Mouse (Mus musculus): ENCODE results near the gene Frmd5. TPM values are rescaled to one million over a fixed set of nuclear protein-coding genes. Genes with fewer than 3 reads are reported as not detected.

Frmd5 gene
- polyA plus RNA-seq, 1 experiment from 2014 or later: 4.9 TPM

DNA sequence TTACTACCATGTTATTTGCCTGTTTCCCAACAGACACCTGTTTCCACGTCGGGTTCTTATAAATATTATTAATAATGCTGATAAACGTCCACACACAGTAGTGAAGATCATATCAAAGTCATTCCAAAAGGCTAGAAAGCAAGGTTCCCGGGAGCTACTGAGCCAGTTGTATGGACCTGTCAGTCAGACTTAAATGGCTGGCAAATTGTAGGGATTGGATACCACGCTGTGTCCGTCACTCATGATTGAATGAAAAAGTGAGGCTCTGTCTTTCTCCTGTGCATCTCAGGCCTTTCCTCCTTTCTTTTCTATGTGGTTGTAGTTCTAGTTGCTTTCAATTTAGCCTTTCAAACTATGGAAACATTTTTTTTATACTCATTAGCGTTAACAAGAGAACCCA, 73.5 kb downstream of the Frmd5 start:
- no peaks in the 10 kb centered on the region for H3K27me3 ChIP-seq (ENCODE audit: control insufficient read depth, insufficient read depth, low read length)
- DNase-seq (ENCODE audit: low spot score): no peak
- H3K27ac ChIP-seq (replicated peaks; ENCODE audit: low read depth, low read length): no peak overlapping the region
- no peaks in the 10 kb centered on the region for H3K9me3 ChIP-seq (replicated peaks; ENCODE audit: control insufficient read depth, low read length)
- H3K4me2 ChIP-seq (ENCODE audit: low read depth, low read length): no peak overlapping the region
- no peak for ATAC-seq (replicated peaks; ENCODE audit: insufficient number of reproducible peaks, low FRiP score, low TSS enrichment, low read depth)
- WGBS: 82% methylated on average over 7 of the region's 7 CpGs
- H3K36me3 ChIP-seq (replicated peaks; ENCODE audit: control insufficient read depth, insufficient read depth, low read depth, low read length): no peaks in the 10 kb centered on the region
- H3K9ac ChIP-seq (replicated peaks; ENCODE audit: low read length): no peak overlapping the region
- H3K4me1 ChIP-seq (ENCODE audit: control insufficient read depth, insufficient read depth, low read length): no peaks in the 10 kb centered on the region
- no peak overlapping the region for H3K4me3 ChIP-seq (ENCODE audit: low read depth, low read length)

- WGBS: 94% methylated on average over 11 of the region's 11 CpGs
- DNase-seq (ENCODE audit: low spot score): no peak
Measured at GRCm38 (mm10) chr2:121730486-121730885, 76.4 kb downstream of the Frmd5 start.

GRCm38 (mm10) chr2:121728907-121729575, 77.8 kb downstream of the Frmd5 start:
- H3K4me2 ChIP-seq (ENCODE audit: low read depth, low read length): no peak overlapping the region
- H3K9me3 ChIP-seq (replicated peaks; ENCODE audit: control insufficient read depth, low read length): no peaks in the 10 kb centered on the region
- no peaks in the 10 kb centered on the region for H3K27me3 ChIP-seq (ENCODE audit: control insufficient read depth, insufficient read depth, low read length)
- no peaks in the 10 kb centered on the region for H3K4me1 ChIP-seq (ENCODE audit: control insufficient read depth, insufficient read depth, low read length)
- DNase-seq (ENCODE audit: low spot score) (no peak), ATAC-seq (replicated peaks; ENCODE audit: insufficient number of reproducible peaks, low FRiP score, low TSS enrichment, low read depth) (no peak)
- 75% methylated on average over 9 of the region's 9 CpGs for WGBS
- no peak overlapping the region for H3K27ac ChIP-seq (replicated peaks; ENCODE audit: low read depth, low read length)
- no peaks in the 10 kb centered on the region for H3K36me3 ChIP-seq (replicated peaks; ENCODE audit: control insufficient read depth, insufficient read depth, low read depth, low read length)
- no peak overlapping the region for H3K4me3 ChIP-seq (ENCODE audit: low read depth, low read length)
- H3K9ac ChIP-seq (replicated peaks; ENCODE audit: low read length): no peak overlapping the region

More at GRCm38 (mm10) chr2:121730486-121730885, 76.4 kb downstream of the Frmd5 start:
- H3K9ac ChIP-seq (replicated peaks; ENCODE audit: low read length): no peak overlapping the region
- H3K4me1 ChIP-seq (ENCODE audit: control insufficient read depth, insufficient read depth, low read length): no peaks in the 10 kb centered on the region
- no peaks in the 10 kb centered on the region for H3K27me3 ChIP-seq (ENCODE audit: control insufficient read depth, insufficient read depth, low read length)
- H3K36me3 ChIP-seq (replicated peaks; ENCODE audit: control insufficient read depth, insufficient read depth, low read depth, low read length): no peaks in the 10 kb centered on the region
- no peak overlapping the region for H3K27ac ChIP-seq (replicated peaks; ENCODE audit: low read depth, low read length)
- H3K9me3 ChIP-seq (replicated peaks; ENCODE audit: control insufficient read depth, low read length): no peaks in the 10 kb centered on the region
- H3K4me3 ChIP-seq (ENCODE audit: low read depth, low read length): no peak overlapping the region
- H3K4me2 ChIP-seq (ENCODE audit: low read depth, low read length): no peak overlapping the region
- no peak for ATAC-seq (replicated peaks; ENCODE audit: insufficient number of reproducible peaks, low FRiP score, low TSS enrichment, low read depth)

DNA sequence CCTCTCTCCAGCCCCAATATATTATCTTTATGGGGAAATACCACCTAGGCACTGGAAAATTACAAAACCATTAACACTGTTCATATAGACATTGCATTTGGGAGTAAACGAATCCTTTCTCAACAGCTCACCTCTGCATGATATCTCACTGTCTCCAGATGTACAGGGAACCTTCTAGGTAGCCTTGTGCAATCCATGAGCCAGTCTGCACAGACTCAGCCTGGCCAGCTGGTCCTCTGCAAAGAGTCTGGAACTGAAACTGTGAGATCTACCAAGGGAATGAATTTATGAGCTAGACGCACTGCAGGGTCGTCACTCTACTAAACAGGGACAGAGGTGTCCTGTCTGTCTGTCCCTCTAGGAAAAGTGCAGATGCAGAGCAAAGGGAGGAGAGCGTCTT, 82.0 kb downstream of the Frmd5 start:
- no peak overlapping the region for H3K9ac ChIP-seq (replicated peaks; ENCODE audit: low read length)
- WGBS: 82% methylated on average over 4 of the region's 4 CpGs
- no peak overlapping the region for H3K27ac ChIP-seq (replicated peaks; ENCODE audit: low read depth, low read length)
- H3K36me3 ChIP-seq (replicated peaks; ENCODE audit: control insufficient read depth, insufficient read depth, low read depth, low read length): no peaks in the 10 kb centered on the region
- no peak overlapping the region for H3K4me2 ChIP-seq (ENCODE audit: low read depth, low read length)
- H3K4me1 ChIP-seq (ENCODE audit: control insufficient read depth, insufficient read depth, low read length): no peaks in the 10 kb centered on the region
- DNase-seq (ENCODE audit: low spot score) (no peak), ATAC-seq (replicated peaks; ENCODE audit: insufficient number of reproducible peaks, low FRiP score, low TSS enrichment, low read depth) (no peak)
- no peaks in the 10 kb centered on the region for H3K9me3 ChIP-seq (replicated peaks; ENCODE audit: control insufficient read depth, low read length)
- no peak overlapping the region for H3K4me3 ChIP-seq (ENCODE audit: low read depth, low read length)
- H3K27me3 ChIP-seq (ENCODE audit: control insufficient read depth, insufficient read depth, low read length): no peaks in the 10 kb centered on the region

GRCm38 (mm10) chr2:121723796-121724195, 83.1 kb downstream of the Frmd5 start:
- Histone ChIP-seq H3K36me3 (replicated peaks; ENCODE audit: control insufficient read depth, insufficient read depth, low read depth, low read length) (no peaks in the 10 kb centered on the region), H3K4me3 (ENCODE audit: low read depth, low read length) (no peak overlapping the region), H3K9ac (replicated peaks; ENCODE audit: low read length) (no peak overlapping the region), H3K27me3 (ENCODE audit: control insufficient read depth, insufficient read depth, low read length) (no peaks in the 10 kb centered on the region), H3K4me2 (ENCODE audit: low read depth, low read length) (no peak overlapping the region), H3K9me3 (replicated peaks; ENCODE audit: control insufficient read depth, low read length) (no peaks in the 10 kb centered on the region), H3K27ac (replicated peaks; ENCODE audit: low read depth, low read length) (no peak overlapping the region), H3K4me1 (ENCODE audit: control insufficient read depth, insufficient read depth, low read length) (no peaks in the 10 kb centered on the region)
- WGBS: 88% methylated on average over 8 of the region's 8 CpGs
- no peak for DNase-seq (ENCODE audit: low spot score)
- no peak for ATAC-seq (replicated peaks; ENCODE audit: insufficient number of reproducible peaks, low FRiP score, low TSS enrichment, low read depth)

DNA sequence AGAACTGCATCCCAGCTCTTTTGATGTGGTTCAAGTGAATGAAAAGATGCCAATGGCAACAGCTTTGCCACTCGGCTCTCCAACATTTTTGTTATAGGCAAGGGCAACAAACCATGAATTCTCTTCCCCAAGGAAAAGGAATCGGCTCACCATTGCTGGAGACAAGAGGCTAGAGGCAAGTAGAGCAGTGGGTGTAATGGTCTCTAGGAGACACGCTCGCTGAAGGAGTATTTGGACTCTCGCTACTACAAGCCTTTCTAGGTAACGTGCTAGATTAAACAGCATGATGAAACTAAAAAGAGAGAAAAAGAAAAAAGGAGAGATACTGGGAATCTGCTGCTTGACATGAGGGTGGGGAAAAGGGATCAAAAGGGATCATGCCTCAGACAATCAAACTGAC, 87.9 kb downstream of the Frmd5 start:
- Histone ChIP-seq H3K9ac (replicated peaks; ENCODE audit: low read length) (no peak overlapping the region), H3K4me1 (ENCODE audit: control insufficient read depth, insufficient read depth, low read length) (no peaks in the 10 kb centered on the region), H3K27me3 (ENCODE audit: control insufficient read depth, insufficient read depth, low read length) (no peaks in the 10 kb centered on the region), H3K4me2 (ENCODE audit: low read depth, low read length) (no peak overlapping the region), H3K36me3 (replicated peaks; ENCODE audit: control insufficient read depth, insufficient read depth, low read depth, low read length) (no peaks in the 10 kb centered on the region), H3K27ac (replicated peaks; ENCODE audit: low read depth, low read length) (no peak overlapping the region), H3K9me3 (replicated peaks; ENCODE audit: control insufficient read depth, low read length) (no peaks in the 10 kb centered on the region), H3K4me3 (ENCODE audit: low read depth, low read length) (no peak overlapping the region)
- 82% methylated on average over 6 of the region's 6 CpGs for WGBS
- DNase-seq (ENCODE audit: low spot score) (no peak), ATAC-seq (replicated peaks; ENCODE audit: insufficient number of reproducible peaks, low FRiP score, low TSS enrichment, low read depth) (no peak)

DNA sequence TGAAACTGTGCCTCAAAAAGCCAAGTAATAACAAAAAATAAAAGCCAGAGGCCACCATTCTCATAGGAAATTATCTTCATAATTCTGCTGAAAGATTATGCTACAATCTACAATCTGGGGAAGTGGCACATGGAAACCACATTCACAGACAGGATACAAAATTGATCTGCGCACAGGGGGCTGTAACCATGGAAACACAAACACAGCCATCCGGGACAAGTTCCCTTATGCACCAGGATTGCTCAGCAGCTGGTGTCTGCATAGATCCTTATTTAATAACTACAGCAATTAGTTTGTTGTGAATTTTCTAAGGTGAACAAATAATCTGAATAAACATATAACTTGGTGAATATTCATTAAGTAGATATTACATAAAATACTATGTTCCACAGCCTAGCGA, 89.8 kb downstream of the Frmd5 start:
- ATAC-seq (replicated peaks; ENCODE audit: insufficient number of reproducible peaks, low FRiP score, low TSS enrichment, low read depth) (no peak), DNase-seq (ENCODE audit: low spot score) (peak; percentile 28)
- no peak overlapping the region for H3K9ac ChIP-seq (replicated peaks; ENCODE audit: low read length)
- H3K4me2 ChIP-seq (ENCODE audit: low read depth, low read length): no peak overlapping the region
- no peak overlapping the region for H3K27ac ChIP-seq (replicated peaks; ENCODE audit: low read depth, low read length)
- H3K4me3 ChIP-seq (ENCODE audit: low read depth, low read length): no peak overlapping the region
- WGBS: 70% methylated on average over 3 of the region's 3 CpGs
- no peaks in the 10 kb centered on the region for H3K4me1 ChIP-seq (ENCODE audit: control insufficient read depth, insufficient read depth, low read length)
- no peaks in the 10 kb centered on the region for H3K9me3 ChIP-seq (replicated peaks; ENCODE audit: control insufficient read depth, low read length)
- H3K36me3 ChIP-seq (replicated peaks; ENCODE audit: control insufficient read depth, insufficient read depth, low read depth, low read length): no peaks in the 10 kb centered on the region
- no peaks in the 10 kb centered on the region for H3K27me3 ChIP-seq (ENCODE audit: control insufficient read depth, insufficient read depth, low read length)

DNA sequence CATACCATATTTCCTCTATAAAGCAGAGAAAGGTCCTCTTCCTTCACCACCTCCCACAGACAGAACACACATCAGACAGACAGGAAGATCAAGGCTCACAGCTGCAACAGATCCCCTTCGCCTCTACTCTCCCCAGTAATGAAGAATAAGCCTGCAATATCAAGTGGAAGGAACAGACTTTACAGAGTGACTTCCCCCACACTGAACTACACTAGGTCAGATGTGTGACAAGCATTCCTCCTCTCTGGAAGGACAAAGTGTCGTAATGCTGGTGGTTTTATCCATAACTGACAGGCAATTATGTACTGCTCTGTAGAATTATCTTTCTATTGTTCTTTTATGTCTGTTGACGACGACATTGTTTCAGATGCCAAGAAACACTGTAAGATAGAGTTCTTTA, 93.3 kb downstream of the Frmd5 start:
- no peak overlapping the region for H3K9ac ChIP-seq (replicated peaks; ENCODE audit: low read length)
- ATAC-seq (replicated peaks; ENCODE audit: insufficient number of reproducible peaks, low FRiP score, low TSS enrichment, low read depth) (no peak), DNase-seq (ENCODE audit: low spot score) (no peak)
- no peaks in the 10 kb centered on the region for H3K4me1 ChIP-seq (ENCODE audit: control insufficient read depth, insufficient read depth, low read length)
- no peak overlapping the region for H3K4me3 ChIP-seq (ENCODE audit: low read depth, low read length)
- no peak overlapping the region for H3K4me2 ChIP-seq (ENCODE audit: low read depth, low read length)
- no peak overlapping the region for H3K27ac ChIP-seq (replicated peaks; ENCODE audit: low read depth, low read length)
- H3K9me3 ChIP-seq (replicated peaks; ENCODE audit: control insufficient read depth, low read length): no peaks in the 10 kb centered on the region
- H3K36me3 ChIP-seq (replicated peaks; ENCODE audit: control insufficient read depth, insufficient read depth, low read depth, low read length): no peaks in the 10 kb centered on the region
- 87% methylated on average over 4 of the region's 4 CpGs for WGBS
- H3K27me3 ChIP-seq (ENCODE audit: control insufficient read depth, insufficient read depth, low read length): no peaks in the 10 kb centered on the region
